Mouse (Mus musculus) cerebellum, adult 9-10 months (tissue): Measurements from ENCODE around the gene Banp.

Source experiments
- DNase-seq: peaks from one replicate; pipeline ENCODE4 v3.0.0; 2022

The Banp gene

GRCm38 (mm10) chr8:121949222-121949800 lies at the start of gene Banp:
TSS of gene Banp (plus strand) at chr8:121949750.
- DNase-seq: no peak

- DNase-seq: peak; percentile 58
Measured at GRCm38 (mm10) chr8:121901498-121902236, 47.9 kb upstream of the Banp start.

- DNase-seq: peak; percentile 82
Measured at GRCm38 (mm10) chr8:121903977-121904376, 45.6 kb upstream of the Banp start.

- DNase-seq: peak; percentile 38
Measured at GRCm38 (mm10) chr8:121904999-121905398, 44.6 kb upstream of the Banp start.

GRCm38 (mm10) chr8:121905420-121905819 lies 44.1 kb upstream of the Banp start:
- peak; percentile 40 for DNase-seq

- DNase-seq: peak; percentile 44
Measured at GRCm38 (mm10) chr8:121905864-121906263, 43.7 kb upstream of the Banp start.

GRCm38 (mm10) chr8:121906542-121907512 lies 42.7 kb upstream of the Banp start:
- peak; percentile 62 for DNase-seq

GRCm38 (mm10) chr8:121907587-121908248 lies 41.8 kb upstream of the Banp start, which contains the start of gene Slc7a5:
TSS of gene Slc7a5 (minus strand) at chr8:121907694.
- peak; percentile 96 for DNase-seq

GRCm38 (mm10) chr8:121908378-121909147 lies 41.0 kb upstream of the Banp start:
- DNase-seq: peak; percentile 57

GRCm38 (mm10) chr8:121909148-121909541 lies 40.4 kb upstream of the Banp start:
- DNase-seq: peak; percentile 36

- peak; percentile 89 for DNase-seq
Measured at GRCm38 (mm10) chr8:121909663-121910062, 39.9 kb upstream of the Banp start.

GRCm38 (mm10) chr8:121911400-121911799 lies 38.1 kb upstream of the Banp start:
- DNase-seq: no peak

GRCm38 (mm10) chr8:121911987-121912386 lies 37.6 kb upstream of the Banp start:
- no peak for DNase-seq

GRCm38 (mm10) chr8:121912831-121913230 lies 36.7 kb upstream of the Banp start:
- DNase-seq: no peak

GRCm38 (mm10) chr8:121913378-121913777 lies 36.2 kb upstream of the Banp start:
- no peak for DNase-seq

- DNase-seq: no peak
Measured at GRCm38 (mm10) chr8:121919158-121919557, 30.4 kb upstream of the Banp start.

- no peak for DNase-seq
Measured at GRCm38 (mm10) chr8:121919731-121920130, 29.8 kb upstream of the Banp start.

GRCm38 (mm10) chr8:121921582-121921981 lies 28.0 kb upstream of the Banp start:
- no peak for DNase-seq

- no peak for DNase-seq
Measured at GRCm38 (mm10) chr8:121922101-121922500, 27.4 kb upstream of the Banp start.

- DNase-seq: no peak
Measured at GRCm38 (mm10) chr8:121924681-121925080, 24.9 kb upstream of the Banp start.

GRCm38 (mm10) chr8:121925624-121926023 lies 23.9 kb upstream of the Banp start:
- peak; percentile 77 for DNase-seq

GRCm38 (mm10) chr8:121926266-121926665 lies 23.3 kb upstream of the Banp start:
- no peak for DNase-seq
